Mouse (Mus musculus) erythroblast, embryonic 14.5 days (primary cell): ENCODE measurements at regions not wholly inside any gene's neighbourhood (a gene's known extent, or its start where the extent isn't known, plus 50 kb on each side); places are given as distances from the start of the nearest gene placed in this dataset.

ENCODE experiments used
- H3K27me3 ChIP-seq: 2 replicates; pipeline ENCODE4 v1.6.1; 2012; ENCODE audit warnings: inconsistent platforms; ENCODE audit not compliant: control insufficient read depth
- H3K36me3 ChIP-seq: 2 replicates; pipeline ENCODE4 v1.6.1; 2012; ENCODE audit warnings: mild to moderate bottlenecking, inconsistent platforms; ENCODE audit not compliant: control insufficient read depth
- H3K4me1 ChIP-seq: 2 replicates; pipeline ENCODE4 v1.6.1; 2012; ENCODE audit warnings: inconsistent platforms; ENCODE audit not compliant: control insufficient read depth
- H3K4me3 ChIP-seq: replicated peaks from 2 replicates; pipeline ENCODE3; 2012; ENCODE audit warnings: moderate library complexity, mild to moderate bottlenecking, inconsistent platforms
- H3K9me3 ChIP-seq: 2 replicates; pipeline ENCODE4 v1.6.1; 2012; ENCODE audit warnings: low read length, inconsistent platforms, mixed read lengths; ENCODE audit not compliant: control insufficient read depth
- GATA1 ChIP-seq: IDR thresholded peaks from 2 replicates; pipeline ENCODE4 v1.6.1; 2012; ENCODE audit warnings: low read length, inconsistent platforms, mixed read lengths
- TAL1 ChIP-seq: IDR thresholded peaks from 3 replicates; pipeline ENCODE4 v1.6.1; 2012; ENCODE audit warnings: low read length, inconsistent platforms, mixed read lengths

GRCm38 (mm10) chr14:24960082-24960482, 473.2 kb downstream of the Rps24 start:
- TF ChIP-seq TAL1 (no peak), GATA1 (no peak)
- H3K36me3 ChIP-seq, result no peaks in the 10 kb centered on the region
- no peak overlapping the region for H3K4me3 ChIP-seq
- no peaks in the 10 kb centered on the region for H3K4me1 ChIP-seq
- no peaks in the 10 kb centered on the region for H3K27me3 ChIP-seq
- H3K9me3 ChIP-seq, result no peaks in the 10 kb centered on the region

- TF ChIP-seq TAL1, result no peak
- TF ChIP-seq GATA1, result no peak
- no peaks in the 10 kb centered on the region for H3K27me3 ChIP-seq
- H3K9me3 ChIP-seq, result no peaks in the 10 kb centered on the region
- no peaks in the 10 kb centered on the region for H3K4me1 ChIP-seq
- H3K4me3 ChIP-seq, result no peak overlapping the region
- no peaks in the 10 kb centered on the region for H3K36me3 ChIP-seq
Measured at GRCm38 (mm10) chr14:24960875-24961274, 473.9 kb downstream of the Rps24 start.

GRCm38 (mm10) chr14:24961721-24962120, 474.8 kb downstream of the Rps24 start:
- Histone ChIP-seq H3K4me1 (no peaks in the 10 kb centered on the region), H3K27me3 (no peaks in the 10 kb centered on the region), H3K9me3 (no peaks in the 10 kb centered on the region), H3K4me3 (no peak overlapping the region), H3K36me3 (no peaks in the 10 kb centered on the region)
- TF ChIP-seq TAL1 (no peak), GATA1 (no peak)

DNA sequence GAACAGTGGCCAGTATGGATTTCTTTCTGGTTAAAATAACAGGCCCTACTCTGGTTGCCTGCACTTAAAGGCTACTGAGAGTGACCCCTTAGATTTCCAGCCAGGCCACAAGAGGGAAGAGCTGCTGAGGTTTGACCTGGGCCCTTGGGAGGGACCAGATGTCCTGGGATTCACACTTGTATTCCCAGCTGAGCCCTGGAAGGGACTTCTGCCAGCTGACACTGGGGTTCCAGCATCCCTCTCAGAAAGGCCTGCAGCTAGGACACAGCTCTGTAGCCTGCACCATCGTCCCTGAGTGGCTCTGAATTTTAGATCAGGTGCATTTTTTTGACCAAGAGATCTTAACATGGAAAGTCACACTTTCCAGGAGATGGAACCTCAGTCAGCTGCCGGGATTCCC, 482.7 kb downstream of the Rps24 start:
- Histone ChIP-seq H3K4me1 (no peaks in the 10 kb centered on the region), H3K9me3 (no peaks in the 10 kb centered on the region), H3K4me3 (no peak overlapping the region), H3K27me3 (no peaks in the 10 kb centered on the region), H3K36me3 (no peaks in the 10 kb centered on the region)
- TF ChIP-seq GATA1 (no peak), TAL1 (no peak)

DNA sequence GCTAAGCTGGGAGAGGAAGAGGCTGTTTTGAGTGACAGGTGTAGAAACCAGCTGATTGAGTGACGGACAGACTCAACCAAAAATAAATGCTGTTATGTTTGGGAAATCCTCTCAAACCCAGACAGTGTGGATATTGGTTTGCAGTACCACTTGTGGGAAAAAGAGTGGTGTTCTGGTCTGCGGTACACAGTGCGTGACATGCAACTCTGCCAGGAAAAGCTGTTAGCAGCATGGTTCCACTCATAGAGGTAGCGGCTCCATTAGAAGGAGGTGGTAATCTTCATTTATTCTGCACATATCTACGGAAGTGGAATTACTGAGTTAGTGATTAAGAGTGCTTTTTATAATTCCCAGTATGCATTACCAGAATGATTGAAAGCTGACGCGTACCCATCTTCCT, 485.4 kb downstream of the Rps24 start:
- H3K4me3 ChIP-seq, result no peak overlapping the region
- no peaks in the 10 kb centered on the region for H3K9me3 ChIP-seq
- TF ChIP-seq GATA1, result no peak
- TF ChIP-seq TAL1, result no peak
- no peaks in the 10 kb centered on the region for H3K36me3 ChIP-seq
- no peaks in the 10 kb centered on the region for H3K4me1 ChIP-seq
- no peaks in the 10 kb centered on the region for H3K27me3 ChIP-seq

DNA sequence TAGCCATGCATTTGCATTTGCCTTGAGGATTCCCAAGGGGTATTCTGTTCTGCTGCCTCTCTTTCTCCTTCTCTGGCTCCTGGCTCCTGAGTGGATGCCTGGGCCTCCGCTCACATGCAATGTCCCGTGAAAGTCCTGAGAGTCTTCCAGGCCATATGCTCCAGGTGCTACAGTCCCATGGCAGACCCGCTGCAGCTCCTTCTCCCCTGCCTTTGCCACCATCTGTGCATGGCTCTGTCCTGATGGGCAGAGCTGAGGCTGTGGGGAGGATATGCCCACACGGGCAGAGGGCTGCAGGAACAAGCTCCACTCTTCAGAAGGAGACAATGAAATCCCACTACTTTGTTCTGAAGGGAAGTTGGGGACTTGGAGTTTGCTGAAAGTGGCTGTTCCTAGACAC, 485.9 kb upstream of the Zmiz1 start:
- H3K36me3 ChIP-seq, result no peaks in the 10 kb centered on the region
- no peaks in the 10 kb centered on the region for H3K9me3 ChIP-seq
- no peaks in the 10 kb centered on the region for H3K27me3 ChIP-seq

GRCm38 (mm10) chr14:24973591-24973990, 485.4 kb upstream of the Zmiz1 start:
- no peaks in the 10 kb centered on the region for H3K4me1 ChIP-seq
- H3K27me3 ChIP-seq, result no peaks in the 10 kb centered on the region
- H3K36me3 ChIP-seq, result no peaks in the 10 kb centered on the region
- H3K9me3 ChIP-seq, result no peaks in the 10 kb centered on the region
- no peak overlapping the region for H3K4me3 ChIP-seq
- no peak for TF ChIP-seq TAL1
- TF ChIP-seq GATA1, result no peak

More for the DNA sequence above, 485.9 kb upstream of the Zmiz1 start:
- Histone ChIP-seq H3K4me1 (no peaks in the 10 kb centered on the region), H3K4me3 (no peak overlapping the region)
- no peak for TF ChIP-seq TAL1
- TF ChIP-seq GATA1, result no peak

DNA sequence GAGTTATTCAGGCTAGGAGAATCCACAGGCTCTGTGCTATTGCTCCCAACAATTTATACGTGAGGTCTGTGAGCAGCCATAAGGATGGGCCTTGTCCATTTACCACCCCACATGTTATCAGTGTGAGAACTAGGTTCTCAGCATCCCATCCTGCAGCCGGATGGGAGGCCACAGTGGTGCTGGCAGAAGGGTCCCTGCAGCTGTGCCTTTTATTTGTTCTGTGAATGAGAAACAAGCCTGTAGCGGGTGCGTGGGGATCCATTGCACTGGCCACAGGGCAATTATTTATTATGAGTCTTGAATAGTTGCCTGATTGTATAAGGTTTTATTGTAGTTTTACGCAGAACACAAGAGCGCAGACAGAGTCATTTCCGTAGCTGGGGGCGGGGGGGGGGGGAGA, 476.5 kb upstream of the Zmiz1 start:
- no peaks in the 10 kb centered on the region for H3K27me3 ChIP-seq
- H3K4me1 ChIP-seq, result no peaks in the 10 kb centered on the region
- no peaks in the 10 kb centered on the region for H3K36me3 ChIP-seq
- TF ChIP-seq GATA1, result no peak
- no peak for TF ChIP-seq TAL1
- no peak overlapping the region for H3K4me3 ChIP-seq
- no peaks in the 10 kb centered on the region for H3K9me3 ChIP-seq

DNA sequence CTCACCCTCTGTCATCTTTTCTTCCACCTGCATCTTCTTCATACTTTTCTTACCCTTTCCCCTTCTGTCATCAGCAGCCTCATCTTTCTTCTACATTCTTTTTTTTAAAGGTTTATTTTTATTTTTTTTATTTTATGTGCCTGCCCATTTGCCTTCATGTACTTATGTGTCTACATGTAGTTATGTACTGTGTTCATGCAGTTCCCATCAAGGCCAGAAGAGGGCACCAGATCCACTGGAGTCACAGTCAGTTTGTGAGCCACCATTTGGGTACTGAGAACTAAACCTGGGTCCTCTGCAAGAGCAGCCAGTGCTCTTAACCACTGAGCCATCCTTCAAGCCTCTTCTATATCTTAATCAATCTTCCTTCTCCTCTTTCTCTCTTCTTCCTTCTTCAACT, 475.7 kb upstream of the Zmiz1 start:
- no peak for TF ChIP-seq GATA1
- TF ChIP-seq TAL1, result no peak
- Histone ChIP-seq H3K4me1 (no peaks in the 10 kb centered on the region), H3K4me3 (no peak overlapping the region), H3K9me3 (no peaks in the 10 kb centered on the region), H3K27me3 (no peaks in the 10 kb centered on the region), H3K36me3 (no peaks in the 10 kb centered on the region)

- Histone ChIP-seq H3K4me1 (no peaks in the 10 kb centered on the region), H3K27me3 (no peaks in the 10 kb centered on the region), H3K9me3 (no peaks in the 10 kb centered on the region), H3K4me3 (no peak overlapping the region), H3K36me3 (no peaks in the 10 kb centered on the region)
- TF ChIP-seq GATA1 (no peak), TAL1 (no peak)
Measured at GRCm38 (mm10) chr14:24985806-24986359, 473.1 kb upstream of the Zmiz1 start.
